Mouse (Mus musculus) ES-E14 (cell line): ENCODE results near the gene Espl1. TPM values are rescaled to one million over a fixed set of nuclear protein-coding genes. Genes with fewer than 3 reads are reported as not detected.

Source experiments
- DNase-seq: peaks from one replicate; pipeline ENCODE4 v3.0.0-alpha.2; 2013; ENCODE audit warnings: low read depth, low spot score
- H3K27ac ChIP-seq: 2 replicates; pipeline ENCODE4 v1.5.1; 2012; ENCODE audit warnings: low read depth, mild to moderate bottlenecking, low read length, moderate library complexity, mixed read lengths; ENCODE audit not compliant: poor library complexity, insufficient read depth, severe bottlenecking
- H3K36me3 ChIP-seq: 2 replicates; pipeline ENCODE4 v1.6.1; 2012; ENCODE audit warnings: mild to moderate bottlenecking, low read length, moderate library complexity, mixed read lengths; ENCODE audit not compliant: control insufficient read depth, poor library complexity, insufficient read depth, severe bottlenecking
- H3K4me1 ChIP-seq, 2 experiments: fragments of 150-350 bp in 1 of 2; sonication (generic) in 1 of 2; 2 replicates each; pipeline ENCODE4 v1.6.1; 2012; ENCODE audit warnings: low read length in 2 of 2, mild to moderate bottlenecking in 1 of 2, mixed read lengths in 1 of 2; ENCODE audit not compliant: control insufficient read depth in 2 of 2, insufficient read depth in 2 of 2, poor library complexity in 1 of 2
- H3K4me3 ChIP-seq, 2 experiments: fragments of 150-350 bp in 1 of 2; sonication (generic) in 1 of 2; 2 replicates each; pipeline ENCODE4 v1.5.1; 2012; ENCODE audit warnings: low read length in 2 of 2, low read depth in 1 of 2, mild to moderate bottlenecking in 1 of 2, mixed read lengths in 1 of 2; ENCODE audit not compliant: insufficient read depth in 1 of 2, poor library complexity in 1 of 2, severe bottlenecking in 1 of 2
- H3K9ac ChIP-seq: 2 replicates; pipeline ENCODE4 v1.6.1; 2012; ENCODE audit warnings: low read depth, mild to moderate bottlenecking, low read length, mixed read lengths; ENCODE audit not compliant: poor library complexity, insufficient read depth, severe bottlenecking
- H3K9me3 ChIP-seq: fragments of 150-350 bp; sonication (generic); 2 replicates; pipeline ENCODE4 v1.6.1; 2012; ENCODE audit warnings: low read depth, mild to moderate bottlenecking, low read length; ENCODE audit not compliant: control insufficient read depth, insufficient read depth
- CHD2 ChIP-seq: IDR thresholded peaks from 2 replicates; pipeline ENCODE4 v1.6.1; 2014; ENCODE audit warnings: mild to moderate bottlenecking, low read depth, low read length, inconsistent platforms
- HCFC1 ChIP-seq: IDR thresholded peaks from 2 replicates; pipeline ENCODE4 v1.6.1; 2012; ENCODE audit warnings: low read length, inconsistent platforms, borderline replicate concordance; ENCODE audit not compliant: insufficient read depth
- MAFK ChIP-seq: IDR thresholded peaks from 2 replicates; pipeline ENCODE4 v1.6.1; 2014; ENCODE audit warnings: mild to moderate bottlenecking, low read depth, low read length, inconsistent platforms; ENCODE audit not compliant: insufficient read depth
- ZC3H11A ChIP-seq: IDR thresholded peaks from 2 replicates; pipeline ENCODE4 v1.6.1; 2012; ENCODE audit warnings: low read depth, mild to moderate bottlenecking, inconsistent platforms, low read length, borderline replicate concordance
- ZNF384 ChIP-seq: IDR thresholded peaks from 2 replicates; pipeline ENCODE4 v1.6.1; 2012; ENCODE audit warnings: low read depth, low read length, inconsistent platforms
- in situ Hi-C, 2 experiments: fragments of 600-800 bp; cut with MboI; formaldehyde crosslinking; loops; one replicate each; pipeline ENCODE4 v1.15.1; 2025; ENCODE audit warnings: low sequenced_read_pairs in 2 of 2, inconsistent platforms in 1 of 2; ENCODE audit not compliant: unreplicated experiment in 2 of 2
- total RNA-seq: library from RNA; depleted of rRNA; stranded (reverse); fragments of 300-350 nt; gene quantifications from 2 replicates; pipeline ENCODE4 v1.2.3, GENCODE M21; 2012

Gene Espl1
- total RNA-seq, 1 experiment, result 84.1 TPM

DNA sequence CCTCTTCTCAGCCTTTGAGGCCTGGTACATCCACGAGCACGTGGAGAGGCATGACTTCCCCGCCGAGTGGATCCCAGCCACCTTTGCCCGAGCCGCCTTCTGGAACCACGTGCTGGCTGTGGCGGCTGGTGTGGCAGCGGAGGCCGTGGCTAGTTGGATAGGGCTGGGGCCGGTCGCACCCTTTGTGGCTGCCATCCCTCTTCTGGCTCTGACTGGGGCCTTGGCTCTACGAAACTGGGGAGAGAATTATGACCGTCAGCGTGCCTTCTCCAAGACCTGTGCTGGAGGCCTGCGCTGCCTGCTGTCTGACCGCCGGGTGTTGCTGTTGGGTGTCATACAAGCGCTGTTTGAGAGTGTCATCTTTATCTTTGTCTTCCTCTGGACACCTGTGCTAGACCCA lies 15.4 kb upstream of the Espl1 start:
- Histone ChIP-seq H3K27ac (no peak overlapping the region), H3K4me1 (peaks cover 8 to 24% of the 10 kb centered on the region in 2 experiments; a peak in 3 of 4 replicates), H3K9ac (peak overlapping the region; percentile 99), H3K4me3 (peak overlapping the region; percentile 97 to 99; a peak in 3 of 4 replicates), H3K9me3 (no peaks in the 10 kb centered on the region), H3K36me3 (peaks cover 20% of the 10 kb centered on the region)
- TF ChIP-seq ZNF384 (no peak), HCFC1 (no peak), CHD2 (no peak)
- in situ Hi-C loops, result no loop called here
- DNase-seq, result no peak

DNA sequence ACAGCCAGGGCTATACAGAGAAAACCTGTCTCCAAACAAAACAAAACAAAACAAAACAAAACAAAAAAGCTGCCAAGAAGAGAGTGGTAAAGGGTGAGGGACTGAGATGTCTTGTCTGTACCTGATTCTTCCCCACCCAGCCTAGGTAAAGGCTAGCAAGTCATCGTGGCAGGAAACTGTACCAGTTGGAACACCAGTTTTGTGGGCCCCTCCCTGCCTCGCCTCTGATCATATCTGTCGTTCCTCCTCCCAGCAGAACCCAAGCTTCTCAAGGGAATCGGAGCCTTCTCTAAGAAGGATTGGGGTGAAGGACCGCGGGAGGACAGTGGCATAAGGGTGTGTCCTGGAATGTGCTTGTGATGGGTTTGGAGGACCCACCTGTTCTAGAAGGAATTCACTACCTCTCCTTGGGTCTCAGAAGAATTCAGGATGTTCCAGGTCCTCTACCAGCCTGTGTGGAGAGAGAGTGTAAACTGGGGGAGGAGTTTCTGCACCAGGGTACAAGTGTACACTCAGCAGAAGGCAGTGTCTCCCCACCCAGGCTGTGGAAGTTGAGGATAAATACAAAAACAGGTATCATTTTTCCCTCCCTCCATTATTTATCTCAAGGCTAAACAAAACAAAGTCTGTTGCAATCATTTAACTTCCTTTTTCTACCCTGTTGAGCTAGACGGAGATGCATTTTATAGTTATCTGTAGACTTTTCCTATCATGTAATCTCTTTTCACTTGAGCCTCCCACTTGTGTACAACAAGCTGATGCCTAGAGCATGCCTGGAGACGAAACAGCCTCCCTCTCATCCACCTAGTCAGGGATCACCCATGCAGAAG lies 13.4 kb upstream of the Espl1 start:
- Histone ChIP-seq H3K27ac (0 out of 2 replicates have a peak overlapping the region, but pooled peaks have one; percentile 1), H3K4me1 (peaks cover 8 to 21% of the 10 kb centered on the region in 2 experiments; a peak in 3 of 4 replicates), H3K9ac (no peak overlapping the region), H3K4me3 (no peak overlapping the region), H3K36me3 (peaks cover 20% of the 10 kb centered on the region), H3K9me3 (no peaks in the 10 kb centered on the region)
- DNase-seq, result no peak
- in situ Hi-C loops, result no loop called here
- TF ChIP-seq MAFK (no peak), HCFC1 (no peak), ZC3H11A (no peak), ZNF384 (no peak), CHD2 (no peak)

DNA sequence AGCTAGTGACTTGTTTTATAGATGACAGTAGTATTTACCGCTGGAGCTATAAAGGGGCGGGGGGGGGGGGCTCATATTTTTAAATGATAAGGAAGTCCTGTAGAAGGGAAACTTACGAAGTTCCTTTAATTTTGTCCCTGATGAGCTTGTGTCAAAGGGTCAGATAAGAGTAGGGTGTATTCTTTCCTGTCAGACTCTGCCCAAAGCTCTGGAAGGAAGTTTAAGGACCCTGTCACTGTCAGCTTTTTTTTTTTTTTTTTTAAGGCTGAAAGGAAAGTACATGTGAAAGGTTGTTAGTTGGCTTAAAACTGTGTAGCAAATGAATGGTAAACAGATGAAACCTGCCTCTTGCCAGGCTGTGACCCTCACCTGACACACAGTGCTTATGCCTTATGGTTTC lies 12.4 kb upstream of the Espl1 start:
- Histone ChIP-seq H3K4me3 (no peak overlapping the region), H3K4me1 (peaks cover 8 to 21% of the 10 kb centered on the region in 2 experiments; a peak in 3 of 4 replicates), H3K27ac (no peak overlapping the region), H3K9ac (no peak overlapping the region), H3K9me3 (no peaks in the 10 kb centered on the region), H3K36me3 (peaks cover 20% of the 10 kb centered on the region)
- TF ChIP-seq ZC3H11A (no peak), HCFC1 (no peak), ZNF384 (no peak)
- no peak for DNase-seq
- in situ Hi-C loops, result no loop called here

DNA sequence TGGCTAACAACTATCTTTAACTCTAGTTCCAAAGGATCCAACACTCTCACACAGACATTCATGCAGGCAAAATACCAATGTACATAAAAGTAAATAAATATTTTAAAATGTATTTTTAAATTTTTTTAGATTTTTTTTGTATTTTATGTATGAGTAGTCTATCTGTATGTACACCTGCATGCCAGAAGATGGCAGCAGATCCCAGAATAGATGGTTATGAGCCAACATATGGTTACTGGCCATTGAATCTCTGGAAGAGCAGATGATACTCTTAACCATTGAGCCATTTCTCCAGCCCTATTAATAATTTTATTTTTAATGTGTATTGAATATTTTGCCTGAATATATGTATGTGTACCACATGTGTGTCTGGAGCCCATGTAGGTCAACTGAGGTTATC lies 8.7 kb upstream of the Espl1 start:
- Histone ChIP-seq H3K9ac (no peak overlapping the region), H3K9me3 (no peaks in the 10 kb centered on the region), H3K27ac (no peak overlapping the region), H3K36me3 (no peaks in the 10 kb centered on the region; the same call in 1 of the 2 replicates), H3K4me3 (no peak overlapping the region), H3K4me1 (peaks cover 4 to 7% of the 10 kb centered on the region in 2 experiments; a peak in 2 of 4 replicates)
- DNase-seq, result no peak
- no peak for TF ChIP-seq ZNF384
- no peak for TF ChIP-seq CHD2
- in situ Hi-C loops, result no loop called here
